Mouse (Mus musculus) erythroblast, embryonic 14.5 days (primary cell): Measurements from ENCODE around the gene Foxp1.

Source experiments
- GATA1 ChIP-seq: IDR thresholded peaks from 2 replicates; pipeline ENCODE4 v1.6.1; 2012; ENCODE audit warnings: low read length, inconsistent platforms, mixed read lengths
- TAL1 ChIP-seq: IDR thresholded peaks from 3 replicates; pipeline ENCODE4 v1.6.1; 2012; ENCODE audit warnings: low read length, inconsistent platforms, mixed read lengths

DNA sequence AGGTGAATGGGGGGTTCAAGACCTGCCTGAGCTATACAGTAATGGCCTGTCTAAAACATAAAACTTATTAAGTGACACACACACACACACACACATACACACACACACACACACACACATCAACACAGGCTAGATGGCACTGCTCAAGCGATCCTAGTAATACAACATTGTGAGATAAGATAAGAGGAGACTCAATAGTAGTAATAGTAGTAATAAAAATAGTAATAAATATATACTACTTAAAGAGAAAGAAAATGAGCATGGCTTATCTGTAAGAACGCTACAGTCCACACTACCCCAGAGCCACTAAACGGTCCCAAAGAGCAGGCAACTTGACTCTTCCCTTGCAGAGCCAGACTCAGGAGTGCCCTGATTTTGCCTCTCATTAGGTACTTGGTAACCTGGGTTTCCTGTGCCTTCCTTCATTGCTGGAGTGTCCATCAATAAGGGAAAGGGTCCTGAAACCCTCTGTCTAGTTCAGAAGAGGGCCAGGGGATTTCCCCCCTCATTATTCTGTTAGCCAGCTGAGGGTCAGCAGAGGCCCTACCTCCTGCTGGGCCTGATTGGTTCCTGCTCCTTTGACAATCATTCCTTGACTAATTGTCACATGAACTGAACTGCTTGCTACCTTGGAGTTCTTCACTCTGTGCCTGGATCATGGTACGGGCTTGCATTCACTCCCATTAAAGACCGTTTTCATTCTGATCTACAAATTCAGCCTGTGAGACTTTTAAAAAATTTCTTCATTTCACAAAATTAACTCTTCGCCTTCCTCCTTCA, 480.2 kb downstream of the Foxp1 start:
- TF ChIP-seq GATA1 (no peak), TAL1 (no peak)
